Mouse (Mus musculus): Measurements from ENCODE around the gene Ccdc173.

Ccdc173 gene

GRCm38 (mm10) chr2:69790285-69790684 lies 910 bp upstream of the Ccdc173 start:
- peak; percentile 97 for DNase-seq (ENCODE audit: low read depth, low spot score)

- no peak for DNase-seq (ENCODE audit: low read depth, low spot score)
These were observed 401 bp downstream of the Ccdc173 start for GRCm38 (mm10) chr2:69788974-69789373.

DNA sequence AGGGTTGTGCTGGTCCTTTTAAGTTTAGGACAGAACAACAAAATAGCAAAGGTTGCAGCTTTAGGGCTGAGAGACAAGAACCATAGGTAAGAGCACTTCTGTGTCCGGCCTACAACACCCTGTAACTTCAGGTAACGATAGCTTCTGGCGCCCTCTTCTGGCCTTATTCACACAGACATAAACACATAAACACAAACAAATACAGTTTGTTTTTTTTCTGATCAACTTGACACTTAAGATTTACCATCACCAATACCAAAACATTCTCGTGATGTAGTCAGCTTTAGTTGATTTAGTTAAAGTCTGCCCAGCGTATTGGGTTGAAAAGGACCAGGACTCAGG lies 10.6 kb downstream of the Ccdc173 start:
- DNase-seq (ENCODE audit: low read depth, low spot score), result peak; percentile 77

- no peak for DNase-seq (ENCODE audit: low read depth, low spot score)
These were observed 11.2 kb downstream of the Ccdc173 start for GRCm38 (mm10) chr2:69777985-69778835.

GRCm38 (mm10) chr2:69773331-69773730 lies 16.0 kb downstream of the Ccdc173 start:
- no peak for DNase-seq (ENCODE audit: low read depth, low spot score)

- DNase-seq (ENCODE audit: low read depth, low spot score), result no peak
These were observed 24.7 kb downstream of the Ccdc173 start for GRCm38 (mm10) chr2:69764716-69765115.

GRCm38 (mm10) chr2:69763340-69763739 lies 26.0 kb downstream of the Ccdc173 start:
- DNase-seq (ENCODE audit: low read depth, low spot score), result no peak

DNA sequence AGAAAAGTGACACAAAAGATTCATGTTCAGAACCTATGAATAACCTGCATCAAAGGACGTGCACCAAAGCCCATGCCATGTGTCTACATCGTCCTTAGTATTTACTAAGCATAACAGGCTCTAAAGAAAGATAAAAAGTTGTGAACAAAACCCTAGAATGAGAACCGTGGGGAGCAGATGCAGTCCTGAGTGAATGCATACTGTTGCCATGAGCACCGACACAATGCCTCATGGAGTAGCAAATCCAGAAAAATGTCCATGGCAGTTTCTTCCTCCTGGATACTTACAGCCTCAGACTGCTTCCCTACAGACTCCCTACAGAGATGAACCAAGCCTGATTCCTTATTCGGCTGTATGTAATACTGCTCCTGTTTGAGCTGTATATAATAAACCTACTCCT lies 28.4 kb downstream of the Ccdc173 start:
- no peak for DNase-seq (ENCODE audit: low read depth, low spot score)

- DNase-seq (ENCODE audit: low read depth, low spot score), result peak; percentile 36
These were observed 44.3 kb downstream of the Ccdc173 start for GRCm38 (mm10) chr2:69745091-69745490.

GRCm38 (mm10) chr2:69723519-69723825 lies 65.9 kb downstream of the Ccdc173 start:
- DNase-seq (ENCODE audit: low read depth, low spot score), result no peak

DNA sequence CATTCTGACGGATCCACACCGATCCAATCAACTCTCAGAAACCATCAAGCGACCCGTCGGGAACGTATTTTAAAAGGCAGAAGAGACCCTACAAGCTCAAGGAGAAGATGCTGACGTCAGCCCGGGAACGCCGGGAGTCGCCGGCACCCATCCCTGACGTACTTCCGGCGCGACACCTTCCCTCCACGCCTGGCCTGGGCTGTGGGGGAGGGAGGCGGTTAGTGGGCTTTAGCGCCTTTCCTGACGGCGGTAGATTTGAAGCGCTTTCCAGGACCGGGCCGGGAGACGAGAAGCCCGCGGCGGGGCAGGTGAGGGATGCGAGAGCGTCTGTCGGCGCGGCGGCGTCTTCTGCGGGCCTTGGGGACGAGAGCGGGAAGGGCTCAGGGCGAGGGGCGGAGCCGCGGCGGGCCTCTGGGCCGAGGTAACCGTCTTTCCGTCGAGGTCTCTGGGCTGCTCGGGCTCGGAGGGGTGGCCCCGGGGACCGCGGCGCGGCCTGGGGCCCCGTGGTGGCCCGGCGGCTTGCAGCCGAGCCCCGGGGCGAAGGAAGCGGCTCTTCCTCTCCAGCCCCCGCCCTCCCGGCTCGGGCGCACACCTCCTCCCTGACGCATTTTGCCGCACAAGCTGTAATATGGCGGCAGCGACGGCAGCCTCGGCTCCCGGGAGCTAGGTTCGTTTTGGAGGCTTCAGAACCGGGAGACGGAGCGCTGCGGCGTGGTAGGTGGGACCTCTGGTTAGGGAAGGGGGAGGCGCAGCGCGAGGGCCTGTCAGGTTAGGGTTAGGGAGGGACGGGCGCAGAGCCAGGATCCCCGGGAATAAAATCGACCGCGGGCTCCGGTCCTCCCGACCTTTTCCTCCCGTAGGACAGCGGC lies 66.5 kb downstream of the Ccdc173 start:
- peak; percentile 96 for DNase-seq (ENCODE audit: low read depth, low spot score)

- DNase-seq (ENCODE audit: low read depth, low spot score), result no peak
These were observed 67.1 kb downstream of the Ccdc173 start, which contains the start of gene Ppig for GRCm38 (mm10) chr2:69722273-69722649. Gene Ppig, plus strand, starts transcription at chr2:69722545.

- no peak for DNase-seq (ENCODE audit: low read depth, low spot score)
These were observed 70.3 kb downstream of the Ccdc173 start for GRCm38 (mm10) chr2:69719121-69719520.

DNA sequence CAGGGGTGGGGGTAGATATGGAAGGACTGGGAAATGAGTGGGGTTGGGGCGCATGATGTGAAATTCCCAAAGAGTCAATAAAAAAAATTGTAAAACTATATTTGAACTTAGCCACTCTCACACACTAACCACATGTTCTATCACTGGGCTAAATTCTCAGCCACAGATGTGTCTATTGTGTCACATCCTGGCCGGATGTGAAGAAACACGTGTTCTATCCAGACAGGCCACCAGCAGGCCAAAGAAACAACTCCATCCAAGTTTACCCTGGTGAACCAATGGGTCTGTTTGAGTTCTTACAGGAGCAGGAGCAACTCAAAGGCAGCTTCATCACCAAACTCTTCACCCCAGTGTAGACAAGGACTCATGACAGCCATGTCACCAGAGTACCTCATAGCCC lies 72.9 kb downstream of the Ccdc173 start:
- no peak for DNase-seq (ENCODE audit: low read depth, low spot score)

GRCm38 (mm10) chr2:69714126-69714525 lies 75.2 kb downstream of the Ccdc173 start:
- DNase-seq (ENCODE audit: low read depth, low spot score), result no peak

GRCm38 (mm10) chr2:69713626-69714014 lies 75.8 kb downstream of the Ccdc173 start:
- DNase-seq (ENCODE audit: low read depth, low spot score), result no peak

DNA sequence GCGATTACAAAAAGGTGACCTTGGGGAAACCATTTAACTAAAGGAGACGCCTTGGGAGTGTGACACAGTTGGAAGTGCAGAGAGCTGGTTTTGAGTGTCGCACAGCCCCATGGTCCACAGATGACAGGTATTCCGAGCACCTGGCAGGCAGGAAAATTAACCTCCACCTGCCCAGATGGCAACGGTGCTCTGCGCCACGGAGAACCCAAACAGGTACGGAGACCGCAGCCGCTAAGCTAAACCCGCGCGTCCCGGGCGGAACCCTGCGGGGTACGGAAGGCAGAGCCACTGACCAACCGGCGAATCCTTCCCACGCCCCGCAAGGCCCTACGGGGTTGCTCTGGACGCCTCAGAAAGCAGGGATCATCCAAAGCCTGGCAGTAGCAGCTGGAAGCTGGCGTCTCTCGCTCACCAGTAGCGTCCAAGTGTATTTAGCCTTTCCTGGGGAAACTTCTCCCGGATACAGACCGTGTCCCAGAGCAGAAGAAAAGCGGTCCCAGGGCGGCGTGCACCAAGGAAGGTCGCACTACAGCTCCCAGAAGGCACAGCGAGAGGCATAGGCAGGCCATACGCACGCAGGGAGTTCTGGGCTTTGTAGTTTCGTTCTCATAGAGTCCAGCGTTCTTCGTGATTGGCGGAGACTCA lies 76.3 kb downstream of the Ccdc173 start, which contains the start of gene Fastkd1:
Gene Fastkd1 (minus strand): TSS at position 536 of the 645 bp plus-strand sequence.
- DNase-seq (ENCODE audit: low read depth, low spot score), result peak; percentile 98

- peak; percentile 30 for DNase-seq (ENCODE audit: low read depth, low spot score)
These were observed 77.2 kb downstream of the Ccdc173 start for GRCm38 (mm10) chr2:69712171-69712570.
